Mouse (Mus musculus) frontal cortex, adult 2 months (tissue): ENCODE results near the gene 9330161L09Rik. TPM values are rescaled to one million over a fixed set of nuclear protein-coding genes. Genes with fewer than 3 reads are reported as not detected.
A peak's percentile ranks its signal among the peaks of the same experiment; 100 is the strongest.
"Not testable (repeated sequence)": the region's sequence is repeated elsewhere in the genome, so short reads cannot be mapped to it uniquely, and the experiment has no call there.

Experiments
- DNase-seq, 2 experiments: peaks; one replicate each; pipeline ENCODE4 v3.0.0; 2022; ENCODE audit warnings: low spot score in 1 of 2; ENCODE audit errors: extremely low spot score in 1 of 2
- polyA plus RNA-seq: library from polyadenylated mRNA; depleted of rRNA; stranded (reverse); fragments of >200 nt; gene quantifications from 2 replicates; pipeline ENCODE4 v1.2.3, GENCODE M21; 2012; rRNA removed

Gene 9330161L09Rik
- polyA plus RNA-seq: 1.00 and 1.6 TPM in 2 replicates

GRCm38 (mm10) chr12:103407720-103408119 lies at the start of gene 9330161L09Rik:
TSS of gene 9330161L09Rik (minus strand) at chr12:103407820.
- no peak for DNase-seq

DNA sequence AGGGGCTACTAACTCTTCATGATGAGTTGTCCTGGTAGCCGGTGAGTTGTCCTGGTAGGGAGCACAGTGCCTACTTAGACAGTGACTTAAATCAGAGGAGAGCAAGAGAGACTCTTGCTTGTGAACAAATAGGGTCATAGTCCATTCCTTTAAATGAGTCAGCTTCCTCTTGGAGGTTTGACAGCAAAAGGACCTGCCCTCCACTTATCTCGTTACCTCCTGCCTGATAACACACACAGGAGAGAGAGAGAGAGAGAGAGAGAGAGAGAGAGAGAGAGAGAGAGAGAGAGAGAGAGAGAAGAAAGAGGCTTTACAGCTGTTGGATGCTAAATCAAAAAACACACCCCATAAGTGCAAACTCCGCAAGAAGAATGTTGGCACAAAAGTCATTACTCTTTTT lies 49.5 kb upstream of the 9330161L09Rik start, which contains the start of gene Ifi27l2b:
Gene Ifi27l2b, minus strand, starts transcription at position 84 of the 400 bp plus-strand sequence.
- DNase-seq: no peak

GRCm38 (mm10) chr12:103456727-103457126 lies 49.1 kb upstream of the 9330161L09Rik start:
- DNase-seq: not testable (repeated sequence)

DNA sequence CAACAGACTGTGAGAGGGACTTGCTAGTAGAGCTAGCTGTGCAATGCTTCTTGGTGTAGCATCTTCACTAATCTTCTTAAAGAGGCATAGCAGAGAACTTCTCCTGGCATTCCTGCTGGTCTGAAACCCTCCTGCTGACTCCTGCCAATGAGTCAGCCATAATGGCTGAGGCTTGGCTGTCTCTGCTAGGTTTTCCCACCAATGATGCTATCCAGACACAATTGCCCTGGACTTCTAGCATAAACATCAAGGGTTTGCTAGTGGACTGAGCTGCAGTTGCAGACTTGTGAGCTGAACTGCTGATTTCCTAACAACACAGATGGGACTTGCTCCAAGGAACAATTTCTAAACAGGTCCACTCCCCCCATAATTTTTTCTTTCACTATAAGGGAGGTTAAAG lies 45.7 kb upstream of the 9330161L09Rik start:
- no peak for DNase-seq

DNA sequence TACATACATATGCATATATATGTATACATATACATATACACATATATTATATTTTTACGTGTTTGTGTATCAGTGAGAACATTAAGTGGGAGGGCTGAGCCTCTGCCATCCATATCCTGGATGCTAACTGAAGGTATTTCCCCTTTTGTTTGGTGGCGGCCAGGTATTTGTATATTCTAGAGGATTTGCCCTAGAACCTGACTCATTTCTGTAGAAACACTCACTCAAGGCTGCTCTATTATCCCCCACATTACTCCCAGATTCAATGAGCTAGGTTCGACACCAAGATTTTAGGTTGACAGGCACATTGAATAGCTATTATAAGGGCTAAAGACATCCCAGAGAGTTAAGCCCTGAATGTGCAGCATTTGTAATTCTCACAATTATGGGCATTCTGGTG lies 37.4 kb upstream of the 9330161L09Rik start:
- no peak for DNase-seq

GRCm38 (mm10) chr12:103444261-103444660 lies 36.6 kb upstream of the 9330161L09Rik start:
- not testable (repeated sequence) for DNase-seq

DNA sequence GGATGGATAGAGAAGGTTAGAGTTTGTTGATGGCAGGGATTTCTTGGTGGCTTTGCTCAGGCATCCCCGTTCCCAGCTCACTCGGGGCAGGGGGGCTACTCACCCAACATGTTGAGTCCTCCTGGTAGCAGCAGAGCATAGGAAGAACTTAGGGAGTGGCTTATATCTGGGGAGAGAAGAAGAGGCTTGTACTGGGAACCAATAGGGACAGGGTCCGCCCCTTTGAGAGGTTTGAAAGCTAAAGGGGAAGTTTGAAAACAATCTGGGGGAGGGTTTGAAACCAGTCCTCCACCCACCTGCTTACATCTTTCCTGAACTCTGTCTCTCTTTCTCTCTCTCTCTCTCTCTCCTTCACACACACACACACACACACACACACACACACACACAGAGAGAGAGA lies 35.9 kb upstream of the 9330161L09Rik start, which contains the start of gene Ifi27l2a:
Gene Ifi27l2a, minus strand, starts transcription at position 157 of the 400 bp plus-strand sequence.
- DNase-seq: no peak

GRCm38 (mm10) chr12:103437601-103438000 lies 30.0 kb upstream of the 9330161L09Rik start:
- DNase-seq: no peak

- no peak for DNase-seq
Measured at GRCm38 (mm10) chr12:103434861-103435260, 27.2 kb upstream of the 9330161L09Rik start.

GRCm38 (mm10) chr12:103433986-103434731 lies 26.5 kb upstream of the 9330161L09Rik start, which contains the start of gene Ifi27:
TSS of gene Ifi27 (plus strand) at chr12:103434211.
- peak; percentile 62 to 83 for DNase-seq

DNA sequence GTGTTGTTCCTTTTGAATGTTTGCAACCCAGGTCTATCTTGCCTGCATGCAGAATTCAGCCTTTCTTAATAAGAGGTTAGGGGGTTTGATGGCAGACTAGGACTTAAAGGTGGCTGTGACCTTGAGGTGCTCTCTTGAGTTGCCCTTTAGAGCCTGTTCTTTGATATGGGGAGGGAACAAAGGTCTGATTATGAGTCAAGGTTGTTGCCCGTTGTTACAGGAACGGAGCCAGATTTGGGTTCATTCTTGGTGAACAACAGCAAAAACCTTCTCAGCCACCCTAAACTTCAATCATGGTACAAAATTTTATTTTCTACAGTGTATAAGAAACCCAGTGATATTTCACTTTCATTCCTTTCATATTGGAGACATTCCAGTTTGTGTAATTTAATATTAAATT lies 25.8 kb upstream of the 9330161L09Rik start:
- no peak for DNase-seq

- no peak for DNase-seq
Measured at GRCm38 (mm10) chr12:103426710-103427109, 19.1 kb upstream of the 9330161L09Rik start.

- peak; percentile 99 for DNase-seq
Measured at GRCm38 (mm10) chr12:103425729-103426470, 18.3 kb upstream of the 9330161L09Rik start, which contains the start of gene Ddx24. TSS of gene Ddx24 (minus strand) at chr12:103425830.

DNA sequence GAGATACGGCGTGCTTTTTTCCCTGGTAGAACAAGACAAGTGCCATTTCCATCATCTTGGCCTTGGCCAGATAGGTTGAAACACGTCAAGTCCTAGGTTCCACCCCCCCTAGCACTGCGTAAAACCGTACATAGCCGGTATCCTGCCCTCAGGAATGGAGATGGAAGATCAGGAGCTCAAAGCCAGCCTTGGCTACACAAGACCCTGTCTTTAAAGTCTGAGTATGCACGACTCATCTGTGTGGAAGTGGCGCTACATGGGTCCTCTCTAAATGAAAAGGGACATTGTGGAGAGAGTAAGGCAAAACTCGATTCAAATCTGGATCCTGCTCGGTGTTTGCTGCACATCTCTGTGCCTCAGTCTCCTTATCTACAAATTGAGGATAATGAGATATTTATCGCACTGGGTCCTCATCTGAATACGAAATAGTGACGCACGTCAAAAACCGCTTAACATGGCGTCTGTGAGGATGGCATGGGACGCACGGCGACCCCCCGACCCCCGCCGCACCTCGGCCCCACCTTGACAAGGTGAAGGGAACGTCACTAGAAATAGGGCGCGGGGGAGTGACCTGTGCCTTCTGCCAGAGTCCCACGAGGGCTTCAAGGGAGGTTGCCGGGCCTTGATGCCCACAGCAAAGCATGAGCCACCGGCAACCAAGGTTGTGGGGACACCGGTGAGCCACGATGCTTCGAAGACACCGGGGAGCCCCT lies 17.6 kb upstream of the 9330161L09Rik start:
- peak in 1 of 2 experiments; percentile 51 for DNase-seq

GRCm38 (mm10) chr12:103408144-103408543 lies 524 bp upstream of the 9330161L09Rik start:
- DNase-seq: peak; percentile 49 to 72

GRCm38 (mm10) chr12:103404131-103404530 lies 3.5 kb downstream of the 9330161L09Rik start:
- no peak for DNase-seq

DNA sequence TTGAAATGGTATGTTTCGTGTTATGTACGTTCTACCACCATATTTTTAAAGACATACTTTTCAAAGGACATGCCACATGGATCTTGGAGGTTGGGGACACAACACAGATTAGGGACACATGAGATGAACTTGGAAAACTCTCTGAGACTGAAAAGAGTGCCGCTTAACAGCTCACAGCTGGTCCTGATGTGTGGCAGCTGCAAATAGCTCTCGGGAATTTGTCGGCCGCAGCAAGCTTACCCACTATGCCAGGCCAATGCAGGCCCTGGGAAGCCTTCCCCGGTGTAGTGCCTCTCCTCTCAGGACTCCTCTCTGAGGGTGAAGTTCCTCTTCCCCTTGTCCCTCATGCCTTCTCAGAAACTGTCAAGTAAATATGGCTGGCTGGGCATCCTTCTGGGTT lies 10.9 kb downstream of the 9330161L09Rik start:
- DNase-seq: no peak

- DNase-seq: no peak
Measured at GRCm38 (mm10) chr12:103395486-103396275, 11.9 kb downstream of the 9330161L09Rik start.

- DNase-seq: no peak
Measured at GRCm38 (mm10) chr12:103393528-103393927, 14.1 kb downstream of the 9330161L09Rik start.

DNA sequence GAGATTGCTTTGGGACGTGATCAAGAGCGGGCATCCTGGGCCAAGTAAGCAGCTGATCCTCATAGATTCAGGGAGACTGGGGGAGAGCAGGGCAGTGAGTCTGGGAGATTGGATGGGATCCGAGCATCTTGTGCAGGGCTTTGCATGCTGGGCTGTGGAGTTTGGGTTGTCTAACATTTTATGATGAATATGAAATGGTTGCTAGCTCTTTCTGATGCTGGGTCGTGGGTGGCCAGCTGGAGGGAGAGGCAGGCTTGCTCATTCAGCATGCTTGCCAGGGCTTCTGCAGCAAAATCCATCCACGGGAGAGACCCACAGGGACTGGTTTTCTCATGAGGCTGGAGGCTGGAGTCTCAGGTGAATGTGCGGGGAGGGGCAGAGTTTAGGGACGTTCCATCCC lies 16.5 kb downstream of the 9330161L09Rik start:
- peak; percentile 66 to 78 for DNase-seq
